Mouse (Mus musculus): ENCODE results near the gene Scube2. TPM values are rescaled to one million over a fixed set of nuclear protein-coding genes. Genes with fewer than 3 reads are reported as not detected.

Scube2 gene
- total RNA-seq, 2 experiments from 2014 or later: 1.00 to 1.1 TPM

DNA sequence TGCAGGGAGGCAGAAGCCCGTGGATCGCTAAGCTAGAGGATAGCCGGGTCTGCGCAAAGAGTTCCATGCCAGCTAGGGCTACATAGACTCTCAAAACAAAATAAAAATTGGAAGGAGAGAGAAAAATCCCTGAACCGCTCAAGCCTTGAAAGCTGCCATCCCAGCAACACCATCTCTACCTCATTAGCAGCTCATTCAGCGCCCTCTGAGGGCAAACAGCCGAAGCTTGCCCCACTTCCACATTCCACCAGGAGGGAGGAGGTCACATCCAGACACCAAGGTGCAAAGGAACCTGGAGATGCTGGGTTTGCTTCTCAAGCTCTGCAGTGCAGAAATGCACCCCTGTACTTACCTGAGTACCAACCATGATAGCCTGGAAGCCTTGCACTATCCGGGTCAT lies 10.6 kb upstream of the Scube2 start:
- DNase-seq (ENCODE audit: extremely low spot score in 1 of 2, low spot score in 2 of 2): no peak
- intact Hi-C loops (cut with DNase I): no loop called here
- H3K4me3 ChIP-seq: no peak overlapping the region
- H3K27ac ChIP-seq: no peak overlapping the region
- no peak; the same call in 1 of the 2 replicates for TF ChIP-seq CTCF (IDR thresholded peaks at IDR 0.05)

DNA sequence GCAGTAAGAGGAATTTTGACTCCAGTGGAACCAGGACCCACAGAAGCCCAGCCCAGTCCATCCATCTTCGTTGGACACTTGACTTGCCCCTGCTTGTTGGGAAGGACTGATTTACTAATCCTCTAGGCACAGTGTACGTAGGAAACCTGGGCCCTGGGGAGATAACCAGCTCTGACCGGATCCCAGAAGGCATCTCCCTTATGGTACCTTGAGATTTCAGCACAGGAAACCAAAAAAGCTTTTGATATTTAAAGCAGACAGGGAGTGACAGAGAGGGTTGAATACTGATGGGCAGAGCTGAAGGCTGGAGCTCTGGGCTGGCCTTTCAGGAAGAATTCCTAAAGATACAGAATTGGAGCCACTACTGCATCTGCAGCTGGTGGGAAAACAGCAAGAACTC lies 10.1 kb upstream of the Scube2 start:
- Histone ChIP-seq H3K27ac (no peak overlapping the region), H3K4me3 (no peak overlapping the region)
- intact Hi-C loops (cut with DNase I): no loop called here
- no peak for DNase-seq (ENCODE audit: extremely low spot score in 1 of 2, low spot score in 2 of 2)
- TF ChIP-seq CTCF (IDR thresholded peaks at IDR 0.05): no peak

DNA sequence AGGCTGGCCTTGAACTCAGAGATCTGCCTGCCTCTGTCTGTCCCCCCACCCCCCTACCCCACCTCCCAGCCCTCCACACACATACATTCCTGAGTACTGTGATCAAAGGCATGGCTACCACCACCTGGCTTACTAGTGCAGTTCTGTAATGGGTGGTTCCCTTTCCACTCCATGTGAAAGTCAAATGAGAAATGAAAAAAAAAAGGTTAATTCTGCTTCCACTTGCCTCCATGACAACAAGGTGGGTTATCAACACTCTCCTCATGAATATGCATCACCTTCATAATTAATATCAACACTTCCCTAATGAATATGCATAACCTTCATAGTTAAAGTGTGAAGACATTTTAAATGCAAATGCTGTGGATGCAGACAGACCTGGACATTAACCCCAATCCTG lies 9.6 kb upstream of the Scube2 start:
- Histone ChIP-seq H3K27ac (no peak overlapping the region), H3K4me3 (no peak overlapping the region)
- DNase-seq (ENCODE audit: extremely low spot score in 1 of 2, low spot score in 2 of 2): no peak
- intact Hi-C loops (cut with DNase I): no loop called here
- no peak for TF ChIP-seq CTCF (IDR thresholded peaks at IDR 0.05)

DNA sequence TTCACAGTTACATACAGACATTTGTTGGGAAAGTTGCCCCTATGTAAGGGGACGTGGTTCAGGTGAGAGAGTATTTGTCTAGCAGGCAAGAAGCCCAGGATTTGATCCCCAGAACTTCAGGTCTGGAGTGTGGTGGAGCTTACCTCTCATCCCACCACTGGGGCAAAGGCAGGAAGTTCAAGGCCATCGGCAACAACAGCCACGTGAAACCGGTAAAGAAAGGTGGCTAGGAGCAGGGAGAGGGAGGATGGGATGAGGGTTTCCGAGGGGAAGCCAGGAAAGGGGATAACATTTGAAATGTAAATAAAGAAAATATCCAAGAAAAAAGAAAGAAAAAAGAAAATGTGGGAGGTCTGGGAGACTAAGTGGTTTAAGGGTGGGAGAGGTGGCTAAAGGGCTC lies 7.7 kb upstream of the Scube2 start:
- intact Hi-C loops (cut with DNase I): no loop called here

DNA sequence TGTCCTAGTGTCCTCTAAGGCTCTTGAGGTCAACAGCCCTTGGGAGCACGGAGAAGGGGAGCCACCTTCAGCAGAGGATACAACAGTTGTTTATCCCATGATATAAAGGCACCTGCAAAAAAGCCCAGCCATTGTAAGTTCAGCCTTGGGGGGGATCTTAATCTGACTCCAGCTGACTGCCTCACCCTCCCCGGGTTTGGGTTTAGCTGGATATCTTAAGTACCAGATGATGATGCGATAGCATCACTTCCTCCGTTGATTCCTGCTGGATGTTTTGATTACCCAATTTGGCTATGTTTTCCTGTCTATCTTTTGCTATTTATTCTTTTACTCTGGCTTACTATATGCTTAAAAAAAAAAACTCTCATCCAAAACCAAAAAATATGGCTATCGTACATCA lies 5.8 kb upstream of the Scube2 start:
- Histone ChIP-seq H3K27ac (no peak overlapping the region), H3K4me3 (no peak overlapping the region)
- no peak for TF ChIP-seq CTCF (IDR thresholded peaks at IDR 0.05)
- no peak for DNase-seq (ENCODE audit: extremely low spot score in 1 of 2, low spot score in 2 of 2)
- intact Hi-C loops (cut with DNase I): no loop called here

More for the DNA sequence above, 7.7 kb upstream of the Scube2 start:
- no peak for DNase-seq (ENCODE audit: extremely low spot score in 1 of 2, low spot score in 2 of 2)
- Histone ChIP-seq H3K27ac (no peak overlapping the region), H3K4me3 (no peak overlapping the region)
- TF ChIP-seq CTCF (IDR thresholded peaks at IDR 0.05): no peak

DNA sequence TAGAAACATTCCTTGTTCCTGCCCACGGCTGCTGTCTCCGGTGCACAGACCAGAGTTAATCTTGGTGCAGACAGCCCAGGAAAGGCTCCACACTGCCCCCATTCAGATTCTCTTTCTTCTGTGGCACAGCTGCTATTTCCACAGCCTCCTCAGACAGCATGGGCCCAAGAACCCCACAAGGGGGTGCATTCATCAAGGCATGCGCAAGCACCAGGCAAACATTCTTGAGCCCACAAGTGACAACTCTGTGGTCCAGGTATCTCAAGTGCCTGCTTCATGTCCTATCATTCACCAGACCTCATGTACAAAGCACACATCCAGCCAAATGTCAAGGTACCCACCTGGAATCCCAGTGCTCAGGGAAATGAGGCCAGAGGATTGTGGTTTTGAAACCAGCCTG lies 3.0 kb upstream of the Scube2 start:
- Histone ChIP-seq H3K27ac (no peak overlapping the region), H3K4me3 (no peak overlapping the region)
- intact Hi-C loops (cut with DNase I): no loop called here
- no peak for DNase-seq (ENCODE audit: extremely low spot score in 1 of 2, low spot score in 2 of 2)
- TF ChIP-seq CTCF (IDR thresholded peaks at IDR 0.05): peak; percentile 29

DNA sequence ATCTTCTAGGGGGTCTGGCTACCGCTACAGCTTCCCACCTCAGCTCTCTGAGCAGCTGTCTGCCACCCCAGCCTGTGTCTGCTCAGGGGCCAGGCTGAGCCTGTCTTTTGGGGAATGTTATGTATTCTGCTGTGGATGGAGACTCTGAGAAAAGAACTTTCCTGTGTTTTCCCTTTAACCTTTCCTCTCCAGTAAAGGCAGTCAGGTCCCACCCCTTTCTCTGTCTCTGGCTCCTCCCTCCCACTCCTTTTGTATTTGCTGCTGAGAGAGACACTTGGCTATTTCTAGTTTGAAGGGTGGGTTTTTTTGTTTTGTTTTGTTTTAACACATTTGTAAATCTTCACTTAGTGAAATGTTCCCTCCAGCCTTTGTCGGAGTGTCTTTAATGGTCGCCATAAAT lies 1.2 kb upstream of the Scube2 start:
- Histone ChIP-seq H3K4me3 (no peak overlapping the region), H3K27ac (no peak overlapping the region)
- no peak for DNase-seq (ENCODE audit: extremely low spot score in 1 of 2, low spot score in 2 of 2)
- no peak for TF ChIP-seq CTCF (IDR thresholded peaks at IDR 0.05)
- intact Hi-C loops (cut with DNase I): no loop called here

DNA sequence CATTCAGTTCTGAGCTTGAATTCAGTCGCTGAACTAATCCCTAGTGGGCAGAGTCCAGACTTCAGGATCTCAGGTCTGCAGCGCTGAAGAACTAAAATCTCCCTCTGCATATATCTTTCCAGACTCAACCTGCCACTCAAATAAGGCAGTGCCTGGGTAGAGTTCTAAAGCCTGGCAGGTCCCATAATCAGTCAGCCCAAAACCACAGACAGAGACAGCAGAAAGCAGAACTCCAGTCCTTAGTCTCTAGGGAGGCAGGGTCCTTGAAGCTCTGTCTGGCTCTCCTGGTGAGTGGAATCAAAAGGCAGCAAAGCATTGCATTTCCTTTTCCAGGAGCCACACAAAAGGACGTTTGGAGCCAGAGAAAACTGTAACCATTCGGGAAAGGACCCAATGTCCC lies 1.9 kb downstream of the Scube2 start:
- no peak overlapping the region for H3K27ac ChIP-seq
- no peak for TF ChIP-seq CTCF (IDR thresholded peaks at IDR 0.05)
- H3K4me3 ChIP-seq: no peak overlapping the region
- no peak for DNase-seq (ENCODE audit: extremely low spot score in 1 of 2, low spot score in 2 of 2)
- intact Hi-C loops (cut with DNase I): no loop called here

DNA sequence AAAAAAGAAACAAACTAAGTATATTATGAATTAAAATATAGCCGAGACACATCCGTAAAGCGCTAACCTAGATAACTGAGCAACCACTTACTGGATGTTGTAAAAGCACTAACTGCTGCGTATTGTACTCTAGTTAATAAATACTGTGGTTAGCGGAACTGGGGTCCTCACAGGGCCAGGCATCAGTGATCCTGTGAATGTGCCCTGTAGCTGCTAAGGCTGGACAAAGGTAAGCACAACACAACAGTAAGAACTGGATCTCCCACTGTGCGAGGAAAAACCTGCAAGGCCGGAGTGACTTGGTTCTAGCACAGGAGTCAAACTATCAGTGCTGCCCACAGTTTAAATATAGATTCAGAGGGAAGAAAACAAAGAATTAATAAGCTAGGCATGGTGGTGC lies 5.3 kb downstream of the Scube2 start:
- no peak for TF ChIP-seq CTCF (IDR thresholded peaks at IDR 0.05)
- DNase-seq (ENCODE audit: extremely low spot score in 1 of 2, low spot score in 2 of 2): no peak
- no peak overlapping the region for H3K4me3 ChIP-seq
- no peak overlapping the region for H3K27ac ChIP-seq
- intact Hi-C loops (cut with DNase I): no loop called here

DNA sequence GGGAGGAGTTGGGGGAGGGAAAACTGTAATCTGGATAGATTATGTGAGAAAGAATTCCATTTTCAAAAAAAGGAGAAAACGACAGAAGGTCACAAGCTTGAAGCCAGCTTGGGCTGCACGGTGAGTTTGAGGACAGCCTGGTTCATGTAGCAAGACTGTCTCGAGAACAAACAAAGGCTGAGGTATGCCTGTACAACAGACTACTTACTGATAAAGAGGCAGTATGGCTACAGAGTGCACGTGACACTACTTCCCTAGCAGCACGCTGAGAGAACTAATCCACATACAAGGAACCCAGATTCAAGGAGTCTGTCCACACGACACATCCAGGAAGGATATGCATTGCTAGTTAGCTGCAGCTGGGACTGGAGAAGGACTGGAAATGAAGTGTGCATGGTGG lies 6.1 kb downstream of the Scube2 start:
- intact Hi-C loops (cut with DNase I): no loop called here
- no peak overlapping the region for H3K4me3 ChIP-seq
- DNase-seq (ENCODE audit: extremely low spot score in 1 of 2, low spot score in 2 of 2): no peak
- H3K27ac ChIP-seq: no peak overlapping the region
- TF ChIP-seq CTCF (IDR thresholded peaks at IDR 0.05): no peak

DNA sequence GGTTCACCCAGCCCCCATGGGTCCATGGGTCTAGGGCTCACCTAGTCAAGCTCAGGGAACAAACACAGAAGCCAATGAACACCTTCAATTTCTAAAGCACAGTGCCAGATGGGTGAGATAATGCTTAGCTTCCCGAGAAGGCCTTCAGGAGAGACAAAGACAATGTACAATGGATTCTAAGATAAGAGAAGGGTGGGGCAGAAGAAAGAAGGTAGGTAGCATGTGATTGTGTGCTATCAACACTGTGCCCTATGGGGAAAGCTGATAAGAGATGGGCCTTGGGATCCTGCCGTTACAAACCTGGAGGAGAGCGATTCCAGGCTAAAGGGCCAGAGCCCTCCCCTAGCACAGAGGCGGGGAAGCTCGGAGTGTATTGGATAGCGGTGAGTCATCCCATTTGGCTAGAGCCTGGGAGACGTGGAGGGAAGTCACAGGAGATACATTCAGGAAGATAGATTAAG lies 12.7 kb downstream of the Scube2 start:
- intact Hi-C loops (cut with DNase I): no loop called here
- peak in 1 of 2 experiments; percentile 20 for DNase-seq (ENCODE audit: extremely low spot score in 1 of 2, low spot score in 2 of 2)
- no peak for TF ChIP-seq CTCF (IDR thresholded peaks at IDR 0.05)
- Histone ChIP-seq H3K27ac (peak overlapping the region; percentile 59), H3K4me3 (no peak overlapping the region)

DNA sequence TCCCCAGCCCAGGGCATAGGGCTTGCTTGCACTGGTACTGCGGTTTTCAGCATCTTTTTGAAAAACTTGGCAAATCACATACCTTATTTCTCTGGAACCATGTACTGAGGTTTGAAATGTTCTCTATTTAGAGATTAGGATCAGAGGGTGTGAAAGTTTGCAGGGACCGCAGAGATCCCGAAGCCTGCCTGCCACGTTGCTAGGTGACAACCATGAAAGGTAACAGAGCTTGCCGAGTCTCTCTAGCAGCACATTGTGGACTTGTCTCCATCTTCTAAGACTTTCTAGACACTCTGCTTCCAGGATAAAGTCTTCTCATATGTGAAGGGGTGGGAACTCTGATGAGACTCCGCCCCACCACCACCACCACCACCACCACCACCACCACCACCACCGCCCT lies 13.5 kb downstream of the Scube2 start:
- DNase-seq (ENCODE audit: extremely low spot score in 1 of 2, low spot score in 2 of 2): no peak
- intact Hi-C loops (cut with DNase I): no loop called here
- no peak overlapping the region for H3K27ac ChIP-seq
- TF ChIP-seq CTCF (IDR thresholded peaks at IDR 0.05): no peak
- no peak overlapping the region for H3K4me3 ChIP-seq

DNA sequence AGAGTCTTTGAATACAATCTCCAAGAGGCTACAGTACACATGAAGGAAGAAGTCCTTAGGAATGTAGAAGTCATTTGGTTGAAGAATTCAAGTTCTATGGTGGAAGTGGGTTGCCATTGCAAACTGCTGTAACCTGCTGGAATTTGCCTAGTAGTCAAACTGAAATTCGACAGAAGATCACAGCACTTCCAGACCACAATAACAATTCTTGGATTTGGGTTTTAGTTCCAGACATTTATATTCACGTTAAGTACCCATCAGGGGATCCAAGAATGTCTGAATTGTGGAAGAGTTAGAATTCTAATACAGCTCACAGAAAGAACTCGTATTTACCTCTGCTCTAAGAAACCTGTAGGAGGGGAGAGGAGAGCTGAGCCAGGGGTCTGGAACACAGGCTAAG lies 14.9 kb downstream of the Scube2 start:
- no peak overlapping the region for H3K27ac ChIP-seq
- intact Hi-C loops (cut with DNase I): no loop called here
- H3K4me3 ChIP-seq: no peak overlapping the region
- DNase-seq (ENCODE audit: extremely low spot score in 1 of 2, low spot score in 2 of 2): no peak
- TF ChIP-seq CTCF (IDR thresholded peaks at IDR 0.05): no peak
